Mouse (Mus musculus): ENCODE data around the gene Cfap43. TPM values are rescaled to one million over a fixed set of nuclear protein-coding genes. Genes with fewer than 3 reads are reported as not detected.
"Not testable (repeated sequence)": the region's sequence is repeated elsewhere in the genome, so short reads cannot be mapped to it uniquely, and the experiment has no call there.

Gene Cfap43
- polyA plus RNA-seq, 1 experiment = 0.94 TPM

- no peak overlapping the region for H3K4me3 ChIP-seq (ENCODE audit: insufficient read depth, low read length)
- TF ChIP-seq CTCF (IDR thresholded peaks at IDR 0.05; ENCODE audit: extremely low read depth, insufficient read depth, low read length) (no peak), POLR2A (IDR thresholded peaks at IDR 0.05; ENCODE audit: extremely low read depth, insufficient read depth, low read length) (no peak)
- H3K27ac ChIP-seq (ENCODE audit: insufficient read depth, low read length) = no peak overlapping the region
- no peaks in the 10 kb centered on the region for H3K4me1 ChIP-seq (ENCODE audit: control insufficient read depth, insufficient read depth, low read length)
These were observed 69.4 kb downstream of the Cfap43 start for GRCm38 (mm10) chr19:47849735-47850134.

- not testable (repeated sequence) for H3K4me1 ChIP-seq (ENCODE audit: control insufficient read depth, insufficient read depth, low read length); H3K4me3 ChIP-seq (ENCODE audit: insufficient read depth, low read length); H3K27ac ChIP-seq (ENCODE audit: insufficient read depth, low read length)
These were observed 77.9 kb downstream of the Cfap43 start for GRCm38 (mm10) chr19:47841234-47841633.

- no peak for TF ChIP-seq CTCF (IDR thresholded peaks at IDR 0.05; ENCODE audit: extremely low read depth, insufficient read depth, low read length)
- no peak for TF ChIP-seq POLR2A (IDR thresholded peaks at IDR 0.05; ENCODE audit: extremely low read depth, insufficient read depth, low read length)
- Histone ChIP-seq H3K4me1 (ENCODE audit: control insufficient read depth, insufficient read depth, low read length) (no peaks in the 10 kb centered on the region), H3K4me3 (ENCODE audit: insufficient read depth, low read length) (peak overlapping the region; percentile 46), H3K27ac (ENCODE audit: insufficient read depth, low read length) (no peak overlapping the region)
These were observed 81.6 kb downstream of the Cfap43 start for GRCm38 (mm10) chr19:47837527-47837901.

GRCm38 (mm10) chr19:47836701-47837526 is 82.2 kb downstream of the Cfap43 start:
- Histone ChIP-seq H3K4me1 (ENCODE audit: control insufficient read depth, insufficient read depth, low read length) (no peaks in the 10 kb centered on the region), H3K27ac (ENCODE audit: insufficient read depth, low read length) (no peak overlapping the region), H3K4me3 (ENCODE audit: insufficient read depth, low read length) (peak overlapping the region; percentile 46)
- TF ChIP-seq CTCF (IDR thresholded peaks at IDR 0.05; ENCODE audit: extremely low read depth, insufficient read depth, low read length) (0 out of 2 replicates have a peak, but pooled peaks have one; percentile 15), POLR2A (IDR thresholded peaks at IDR 0.05; ENCODE audit: extremely low read depth, insufficient read depth, low read length) (no peak)

GRCm38 (mm10) chr19:47835776-47836175 is 83.3 kb downstream of the Cfap43 start:
- TF ChIP-seq POLR2A (IDR thresholded peaks at IDR 0.05; ENCODE audit: extremely low read depth, insufficient read depth, low read length) (no peak), CTCF (IDR thresholded peaks at IDR 0.05; ENCODE audit: extremely low read depth, insufficient read depth, low read length) (no peak)
- no peak overlapping the region for H3K4me3 ChIP-seq (ENCODE audit: insufficient read depth, low read length)
- H3K4me1 ChIP-seq (ENCODE audit: control insufficient read depth, insufficient read depth, low read length) = no peaks in the 10 kb centered on the region
- H3K27ac ChIP-seq (ENCODE audit: insufficient read depth, low read length) = no peak overlapping the region

- no peak for TF ChIP-seq POLR2A (IDR thresholded peaks at IDR 0.05; ENCODE audit: extremely low read depth, insufficient read depth, low read length)
- no peak for TF ChIP-seq CTCF (IDR thresholded peaks at IDR 0.05; ENCODE audit: extremely low read depth, insufficient read depth, low read length)
- Histone ChIP-seq H3K4me1 (ENCODE audit: control insufficient read depth, insufficient read depth, low read length) (no peaks in the 10 kb centered on the region), H3K27ac (ENCODE audit: insufficient read depth, low read length) (no peak overlapping the region)
These were observed 84.5 kb downstream of the Cfap43 start for GRCm38 (mm10) chr19:47834614-47835013.

GRCm38 (mm10) chr19:47832316-47832715 is 86.8 kb downstream of the Cfap43 start:
- no peaks in the 10 kb centered on the region for H3K4me1 ChIP-seq (ENCODE audit: control insufficient read depth, insufficient read depth, low read length)
- H3K27ac ChIP-seq (ENCODE audit: insufficient read depth, low read length) = no peak overlapping the region
- TF ChIP-seq POLR2A (IDR thresholded peaks at IDR 0.05; ENCODE audit: extremely low read depth, insufficient read depth, low read length) = no peak
- TF ChIP-seq CTCF (IDR thresholded peaks at IDR 0.05; ENCODE audit: extremely low read depth, insufficient read depth, low read length) = no peak
- H3K4me3 ChIP-seq (ENCODE audit: insufficient read depth, low read length) = no peak overlapping the region

More at GRCm38 (mm10) chr19:47834614-47835013, 84.5 kb downstream of the Cfap43 start:
- no peak overlapping the region for H3K4me3 ChIP-seq (ENCODE audit: insufficient read depth, low read length)

- H3K4me1 ChIP-seq (ENCODE audit: control insufficient read depth, insufficient read depth, low read length) = no peaks in the 10 kb centered on the region
- TF ChIP-seq POLR2A (IDR thresholded peaks at IDR 0.05; ENCODE audit: extremely low read depth, insufficient read depth, low read length) (no peak), CTCF (IDR thresholded peaks at IDR 0.05; ENCODE audit: extremely low read depth, insufficient read depth, low read length) (no peak)
These were observed 88.0 kb downstream of the Cfap43 start for GRCm38 (mm10) chr19:47831111-47831510.

GRCm38 (mm10) chr19:47829913-47830450 is 89.1 kb downstream of the Cfap43 start:
- TF ChIP-seq CTCF (IDR thresholded peaks at IDR 0.05; ENCODE audit: extremely low read depth, insufficient read depth, low read length) = no peak
- TF ChIP-seq POLR2A (IDR thresholded peaks at IDR 0.05; ENCODE audit: extremely low read depth, insufficient read depth, low read length) = no peak
- Histone ChIP-seq H3K27ac (ENCODE audit: insufficient read depth, low read length) (no peak overlapping the region), H3K4me1 (ENCODE audit: control insufficient read depth, insufficient read depth, low read length) (no peaks in the 10 kb centered on the region), H3K4me3 (ENCODE audit: insufficient read depth, low read length) (no peak overlapping the region)

More at GRCm38 (mm10) chr19:47831111-47831510, 88.0 kb downstream of the Cfap43 start:
- Histone ChIP-seq H3K4me3 (ENCODE audit: insufficient read depth, low read length) (no peak overlapping the region), H3K27ac (ENCODE audit: insufficient read depth, low read length) (no peak overlapping the region)

GRCm38 (mm10) chr19:47824026-47824425 is 95.1 kb downstream of the Cfap43 start:
- Histone ChIP-seq H3K4me3 (ENCODE audit: insufficient read depth, low read length) (no peak overlapping the region), H3K4me1 (ENCODE audit: control insufficient read depth, insufficient read depth, low read length) (peaks cover 3% of the 10 kb centered on the region; the same call in 1 of the 2 replicates), H3K27ac (ENCODE audit: insufficient read depth, low read length) (no peak overlapping the region)
- TF ChIP-seq CTCF (IDR thresholded peaks at IDR 0.05; ENCODE audit: extremely low read depth, insufficient read depth, low read length) (no peak), POLR2A (IDR thresholded peaks at IDR 0.05; ENCODE audit: extremely low read depth, insufficient read depth, low read length) (no peak)

All from cortical plate, adult 2 months (tissue).